Mouse (Mus musculus) embryonic facial prominence, embryonic 12.5 days (tissue): ENCODE measurements around the gene Ddx23. TPM values are rescaled to one million over a fixed set of nuclear protein-coding genes. Genes with fewer than 3 reads are reported as not detected.

ENCODE experiments used
- ATAC-seq: fragments of 200-750 bp; cut with Nextera tagmentation; 2 replicates; pipeline ENCODE4 v1.8.0; 2017; ENCODE audit not compliant: insufficient number of reproducible peaks, insufficient read depth, low FRiP score, low TSS enrichment
- H3K27ac ChIP-seq: fragments of 300-500 bp; sonication (generic); 2 replicates; pipeline ENCODE4 v1.5.1; 2016; ENCODE audit warnings: mild to moderate bottlenecking
- H3K27me3 ChIP-seq: fragments of 300-500 bp; sonication (generic); 2 replicates; pipeline ENCODE4 v1.6.1; 2016; ENCODE audit warnings: mild to moderate bottlenecking, moderate library complexity
- H3K36me3 ChIP-seq: fragments of 300-500 bp; sonication (generic); 2 replicates; pipeline ENCODE4 v1.6.1; 2016; ENCODE audit warnings: mild to moderate bottlenecking
- H3K4me1 ChIP-seq: fragments of 300-500 bp; sonication (generic); 2 replicates; pipeline ENCODE4 v1.6.1; 2016
- H3K4me2 ChIP-seq: fragments of 300-500 bp; sonication (generic); replicated peaks from 2 replicates; pipeline ENCODE4 v1.6.1; 2016; ENCODE audit warnings: mild to moderate bottlenecking, moderate library complexity
- H3K4me3 ChIP-seq: fragments of 300-500 bp; sonication (generic); 2 replicates; pipeline ENCODE4 v1.5.1; 2016; ENCODE audit warnings: mild to moderate bottlenecking
- H3K9ac ChIP-seq: fragments of 300-500 bp; sonication (generic); 2 replicates; pipeline ENCODE4 v1.6.1; 2016; ENCODE audit warnings: mild to moderate bottlenecking, moderate library complexity
- H3K9me3 ChIP-seq: fragments of 300-500 bp; sonication (generic); 2 replicates; pipeline ENCODE4 v1.6.1; 2016; ENCODE audit warnings: mild to moderate bottlenecking, moderate library complexity
- WGBS: fragments of 180-500 bp; shearing (Covaris S2); methylation state at CpG from one replicate; pipeline ENCODE4 v1.1.7; 2016; 5-methylcytosine and 5-hydroxymethylcytosine counted together
- polyA plus RNA-seq: library from polyadenylated mRNA; unstranded; fragments of >200 nt; fragmentation: Nextera tagmentation; extraction: Ambion mirVana; gene quantifications from 2 replicates; pipeline ENCODE4 v1.2.1, GENCODE M21; 2016

The Ddx23 gene
- polyA plus RNA-seq, 1 experiment from 2014 or later, result 29.8 TPM

DNA sequence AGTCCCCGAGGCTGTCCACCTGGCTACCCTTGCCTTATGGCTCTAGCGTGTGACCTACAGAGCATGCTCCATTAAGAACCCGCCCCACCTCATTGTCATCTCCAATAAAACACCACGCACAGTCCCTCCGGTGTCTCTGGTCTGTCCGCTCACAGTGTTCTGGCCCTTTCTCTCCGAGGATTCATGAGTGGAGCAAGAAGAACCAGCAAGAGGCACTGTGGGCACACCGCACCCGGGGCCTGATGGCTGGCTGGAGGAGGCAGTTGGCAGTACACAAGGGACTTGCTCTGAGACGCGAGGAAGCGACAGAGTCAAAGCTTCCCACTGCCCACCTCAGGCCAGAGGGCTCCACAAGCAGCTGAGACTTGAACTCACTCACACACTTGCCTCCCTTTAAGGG is 18.3 kb downstream of the Ddx23 start:
- no peak for ATAC-seq
- Histone ChIP-seq H3K36me3 (peaks cover 96% of the 10 kb centered on the region), H3K4me3 (no peak overlapping the region), H3K27ac (no peak overlapping the region), H3K9me3 (no peaks in the 10 kb centered on the region), H3K27me3 (0 out of 2 replicates have a peak, but pooled peaks cover 1% of the 10 kb centered on the region), H3K4me1 (no peaks in the 10 kb centered on the region), H3K4me2 (no peak overlapping the region), H3K9ac (no peak overlapping the region)
- WGBS, result 89% methylated on average over 12 of the region's 12 CpGs

GRCm38 (mm10) chr15:98640157-98640556 is 22.5 kb downstream of the Ddx23 start:
- H3K36me3 ChIP-seq, result peaks cover 56% of the 10 kb centered on the region
- no peak overlapping the region for H3K4me2 ChIP-seq
- H3K4me3 ChIP-seq, result no peak overlapping the region
- peaks cover 21% of the 10 kb centered on the region for H3K4me1 ChIP-seq
- peaks cover 16% of the 10 kb centered on the region for H3K27me3 ChIP-seq
- no peaks in the 10 kb centered on the region for H3K9me3 ChIP-seq
- no peak overlapping the region for H3K9ac ChIP-seq
- H3K27ac ChIP-seq, result no peak overlapping the region
- 18% methylated on average over 7 of the region's 8 CpGs for WGBS
- ATAC-seq, result no peak

GRCm38 (mm10) chr15:98637155-98637554 is 25.5 kb downstream of the Ddx23 start:
- 40% methylated on average over 3 of the region's 3 CpGs for WGBS
- H3K4me1 ChIP-seq, result peaks cover 39% of the 10 kb centered on the region

GRCm38 (mm10) chr15:98636517-98636916 is 26.2 kb downstream of the Ddx23 start:
- ATAC-seq, result no peak
- no peak overlapping the region for H3K27ac ChIP-seq
- H3K9ac ChIP-seq, result peak overlapping the region; percentile 81; the same call in 1 of the 2 replicates
- H3K4me1 ChIP-seq, result peaks cover 43% of the 10 kb centered on the region
- H3K4me2 ChIP-seq, result peak overlapping the region; percentile 93
- H3K9me3 ChIP-seq, result no peaks in the 10 kb centered on the region
- 35% methylated on average over 5 of the region's 5 CpGs for WGBS
- H3K27me3 ChIP-seq, result peaks cover 26% of the 10 kb centered on the region
- H3K4me3 ChIP-seq, result no peak overlapping the region; the same call in 1 of the 2 replicates
- peaks cover 21% of the 10 kb centered on the region for H3K36me3 ChIP-seq

More at GRCm38 (mm10) chr15:98637155-98637554, 25.5 kb downstream of the Ddx23 start:
- Histone ChIP-seq H3K27me3 (peaks cover 24% of the 10 kb centered on the region), H3K27ac (no peak overlapping the region), H3K36me3 (peaks cover 27% of the 10 kb centered on the region), H3K9ac (no peak overlapping the region), H3K4me2 (peak overlapping the region; percentile 93; the same call in 1 of the 2 replicates), H3K9me3 (no peaks in the 10 kb centered on the region), H3K4me3 (no peak overlapping the region)
- no peak for ATAC-seq

GRCm38 (mm10) chr15:98635291-98635841 is 27.3 kb downstream of the Ddx23 start:
- Histone ChIP-seq H3K36me3 (peaks cover 11% of the 10 kb centered on the region), H3K4me3 (peak overlapping the region; percentile 82), H3K27ac (peak overlapping the region; percentile 88), H3K4me2 (peak overlapping the region; percentile 93), H3K27me3 (peaks cover 37% of the 10 kb centered on the region), H3K9ac (peak overlapping the region; percentile 81), H3K4me1 (peaks cover 54% of the 10 kb centered on the region), H3K9me3 (no peaks in the 10 kb centered on the region)
- no peak for ATAC-seq
- 1% methylated on average over 21 of the region's 21 CpGs for WGBS

DNA sequence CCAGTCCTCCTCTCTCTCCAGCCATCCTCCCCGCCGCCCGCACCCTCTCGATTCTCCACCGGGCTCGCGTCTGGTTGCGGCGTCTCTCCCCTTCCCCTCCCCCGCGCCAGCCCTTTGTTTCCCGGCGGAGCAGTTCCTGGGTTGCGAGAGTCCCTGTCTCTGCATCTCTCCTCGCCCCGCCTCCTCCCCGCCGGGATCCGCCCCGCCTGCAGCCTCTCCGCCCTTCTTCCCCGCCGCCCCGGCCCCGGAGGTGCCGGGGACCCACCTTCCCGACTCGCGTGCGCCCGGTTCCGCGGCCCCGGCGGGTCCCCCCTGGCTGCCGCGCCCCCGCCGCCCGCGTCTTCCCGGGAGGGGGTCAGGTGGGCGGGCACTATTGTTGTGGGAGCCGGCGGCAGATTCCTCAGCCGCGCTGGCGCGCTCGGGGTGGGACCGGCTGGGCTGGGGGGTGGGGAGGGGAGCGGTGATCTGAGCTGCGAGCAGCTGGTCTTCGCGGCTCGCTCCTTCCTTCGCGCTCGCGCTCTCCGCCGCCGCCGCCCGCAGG is 28.1 kb downstream of the Ddx23 start:
- H3K4me1 ChIP-seq, result peaks cover 60% of the 10 kb centered on the region
- H3K9ac ChIP-seq, result peak overlapping the region; percentile 81
- H3K36me3 ChIP-seq, result peaks cover 4% of the 10 kb centered on the region; the same call in 1 of the 2 replicates
- peak; percentile 47 for ATAC-seq
- peak overlapping the region; percentile 88 for H3K27ac ChIP-seq
- no peaks in the 10 kb centered on the region for H3K9me3 ChIP-seq
- under 1% methylated on average over 53 of the region's 65 CpGs for WGBS
- peak overlapping the region; percentile 82 for H3K4me3 ChIP-seq
- peaks cover 43% of the 10 kb centered on the region for H3K27me3 ChIP-seq
- H3K4me2 ChIP-seq, result peak overlapping the region; percentile 93

- Histone ChIP-seq H3K27me3 (peaks cover 43% of the 10 kb centered on the region), H3K36me3 (no peaks in the 10 kb centered on the region), H3K9me3 (no peaks in the 10 kb centered on the region), H3K4me3 (peak overlapping the region; percentile 82), H3K27ac (peak overlapping the region; percentile 88), H3K9ac (peak overlapping the region; percentile 81), H3K4me2 (peak overlapping the region; percentile 93), H3K4me1 (peaks cover 66% of the 10 kb centered on the region)
- ATAC-seq, result no peak
- under 1% methylated on average over 25 of the region's 25 CpGs for WGBS
Measured at GRCm38 (mm10) chr15:98633822-98634470, 28.7 kb downstream of the Ddx23 start.

- Histone ChIP-seq H3K27ac (peak overlapping the region; percentile 67; the same call in 1 of the 2 replicates), H3K4me2 (peak overlapping the region; percentile 93), H3K9me3 (no peaks in the 10 kb centered on the region), H3K4me3 (peak overlapping the region; percentile 82), H3K36me3 (no peaks in the 10 kb centered on the region), H3K4me1 (peaks cover 67% of the 10 kb centered on the region), H3K27me3 (peaks cover 48% of the 10 kb centered on the region), H3K9ac (peak overlapping the region; percentile 68)
- 2% methylated on average over 4 of the region's 4 CpGs for WGBS
- no peak for ATAC-seq
Measured at GRCm38 (mm10) chr15:98632921-98633320, 29.8 kb downstream of the Ddx23 start.

DNA sequence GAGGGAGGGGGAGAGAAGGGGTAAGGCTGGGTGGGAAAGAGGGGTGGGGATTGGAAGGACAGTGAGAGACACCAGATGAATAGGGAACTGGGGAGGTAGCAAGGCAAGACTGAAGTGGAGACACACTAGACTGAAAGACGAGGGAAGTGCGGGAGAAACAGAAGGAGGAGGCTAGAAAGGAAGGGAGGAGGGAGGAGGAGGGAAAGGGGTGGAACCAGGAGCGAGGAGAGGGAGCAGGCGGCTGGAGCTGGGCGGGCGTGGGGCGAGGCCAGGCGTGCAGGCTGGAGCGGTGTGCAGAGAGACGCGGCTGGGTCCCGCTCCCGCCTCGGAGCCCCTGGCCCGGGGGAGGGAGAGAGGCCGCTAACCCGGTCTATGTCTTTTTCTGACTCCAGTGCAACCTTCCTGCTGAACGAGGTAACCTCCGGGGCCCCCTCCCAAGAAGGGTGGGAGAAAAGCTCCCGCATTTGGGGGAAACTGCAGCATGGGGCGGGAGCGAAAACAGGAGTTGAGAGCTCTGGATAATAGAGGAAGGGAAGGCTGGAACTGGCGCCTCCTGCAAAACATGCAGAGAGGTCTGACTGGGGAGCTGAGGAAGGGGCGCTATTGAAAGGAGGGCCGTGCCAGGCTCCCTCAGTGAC is 30.5 kb downstream of the Ddx23 start:
- under 1% methylated on average over 25 of the region's 25 CpGs for WGBS
- Histone ChIP-seq H3K4me3 (peak overlapping the region; percentile 82), H3K9me3 (no peaks in the 10 kb centered on the region), H3K36me3 (no peaks in the 10 kb centered on the region), H3K4me2 (peak overlapping the region; percentile 93), H3K27ac (peak overlapping the region; percentile 73), H3K27me3 (peaks cover 48% of the 10 kb centered on the region), H3K9ac (peak overlapping the region; percentile 68), H3K4me1 (peaks cover 64% of the 10 kb centered on the region)
- ATAC-seq, result peak; percentile 82

GRCm38 (mm10) chr15:98631493-98631892 is 31.2 kb downstream of the Ddx23 start:
- Histone ChIP-seq H3K27ac (peak overlapping the region; percentile 73; the same call in 1 of the 2 replicates), H3K27me3 (peaks cover 44% of the 10 kb centered on the region), H3K9ac (peak overlapping the region; percentile 30; the same call in 1 of the 2 replicates), H3K4me1 (peaks cover 58% of the 10 kb centered on the region), H3K9me3 (no peaks in the 10 kb centered on the region), H3K36me3 (no peaks in the 10 kb centered on the region), H3K4me2 (peak overlapping the region; percentile 93), H3K4me3 (peak overlapping the region; percentile 82)
- ATAC-seq, result peak; percentile 30; the same call in 1 of the 2 replicates
- WGBS, result under 1% methylated on average over 18 of the region's 18 CpGs

DNA sequence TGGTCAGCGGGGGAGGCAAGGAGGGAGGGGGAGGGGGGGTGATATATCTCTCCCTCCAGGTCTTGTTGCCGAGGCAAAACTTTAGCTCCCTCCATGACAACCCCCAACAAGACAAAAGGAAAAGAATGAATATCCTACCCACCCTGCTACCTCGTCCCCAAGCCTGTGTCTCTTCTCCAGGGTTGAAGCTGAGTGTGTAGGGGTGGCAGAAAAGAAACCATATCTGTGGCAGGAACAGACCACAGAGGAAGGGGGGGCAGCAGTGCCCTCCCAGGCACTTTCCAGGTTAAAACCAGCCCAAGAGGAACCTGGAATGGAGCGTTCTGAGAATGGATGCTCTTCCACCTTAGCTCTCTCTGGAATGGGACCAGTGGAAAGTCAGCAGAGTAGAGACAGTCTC is 32.2 kb downstream of the Ddx23 start, which contains the start of gene Cacnb3:
TSS of gene Cacnb3 (plus strand) at position 301 of the 400 bp plus-strand sequence.
- no peaks in the 10 kb centered on the region for H3K36me3 ChIP-seq
- ATAC-seq, result no peak
- peaks cover 53% of the 10 kb centered on the region for H3K4me1 ChIP-seq
- peak within 1 kb of the TSS; percentile 82 for H3K4me3 ChIP-seq
- H3K27me3 ChIP-seq, result peaks cover 35% of the 10 kb centered on the region
- 24% methylated on average over 4 of the region's 4 CpGs for WGBS
- no peaks in the 10 kb centered on the region for H3K9me3 ChIP-seq
- peak within 1 kb of the TSS; percentile 73; the same call in 1 of the 2 replicates for H3K27ac ChIP-seq
- peak within 1 kb of the TSS; percentile 93 for H3K4me2 ChIP-seq
- H3K9ac ChIP-seq, result peak within 1 kb of the TSS; percentile 30; the same call in 1 of the 2 replicates
